Mouse (Mus musculus) heart, adult 2 months (tissue): ENCODE data around the gene Pacsin2.
A peak's percentile ranks its signal among the peaks of the same experiment; 100 is the strongest.

ENCODE experiments used
- CTCF ChIP-seq: fragments of 200-600 bp; IDR thresholded peaks from 2 replicates; pipeline ENCODE4 v1.8.1; 2022; ENCODE audit warnings: antibody characterized with exemption, mild to moderate bottlenecking, moderate library complexity
- POLR2A ChIP-seq: fragments of 200-500 bp; IDR thresholded peaks from 2 replicates; pipeline ENCODE4 v1.6.1; 2011; ENCODE audit warnings: mild to moderate bottlenecking, low read depth, low read length, control low read depth; ENCODE audit not compliant: insufficient read depth

DNA sequence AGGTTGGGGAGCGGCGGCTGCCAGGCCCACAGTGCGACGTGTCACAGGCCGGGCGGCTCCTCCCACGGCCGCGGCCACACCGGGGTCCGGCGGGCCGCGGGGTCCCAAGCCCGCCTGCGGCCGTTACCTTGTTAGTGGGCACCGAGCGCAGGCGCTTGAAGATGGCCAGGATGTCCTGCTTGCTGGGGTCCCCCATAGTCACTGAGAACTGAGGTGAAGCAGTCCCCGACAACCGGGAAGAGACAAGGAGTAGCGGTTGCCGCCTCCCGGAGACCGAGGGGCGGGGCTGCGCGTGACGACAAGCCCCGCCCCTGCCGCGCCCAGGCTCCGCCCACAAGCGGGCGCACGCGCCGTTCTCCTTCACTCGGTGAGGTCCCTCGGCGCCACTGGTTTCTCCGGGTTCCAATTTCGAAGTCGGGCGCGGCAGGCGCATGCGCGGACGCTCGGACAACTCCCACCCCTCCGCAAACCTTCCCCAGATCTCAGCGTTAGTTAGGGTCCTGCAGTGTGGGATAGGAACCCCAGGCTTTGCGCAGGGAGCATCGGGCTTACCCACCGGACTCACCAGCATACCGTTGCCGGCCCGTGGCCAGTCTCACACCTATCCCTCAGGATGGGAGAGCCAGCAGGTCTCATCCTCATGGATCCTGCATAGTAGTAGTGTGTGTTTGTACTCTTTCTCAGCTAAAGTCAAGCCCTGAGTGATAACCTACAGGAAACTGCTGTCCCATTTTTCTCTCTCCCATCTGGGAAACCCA is 114.3 kb downstream of the Pacsin2 start, which contains the start of gene Arfgap3:
- TF ChIP-seq CTCF (no peak), POLR2A (peak; percentile 65)
